Mouse (Mus musculus): ENCODE data around the gene Ssc5d.

Ssc5d gene

GRCm38 (mm10) chr7:4920496-4920895 is 5.1 kb upstream of the Ssc5d start:
- DNase-seq: no peak

DNA sequence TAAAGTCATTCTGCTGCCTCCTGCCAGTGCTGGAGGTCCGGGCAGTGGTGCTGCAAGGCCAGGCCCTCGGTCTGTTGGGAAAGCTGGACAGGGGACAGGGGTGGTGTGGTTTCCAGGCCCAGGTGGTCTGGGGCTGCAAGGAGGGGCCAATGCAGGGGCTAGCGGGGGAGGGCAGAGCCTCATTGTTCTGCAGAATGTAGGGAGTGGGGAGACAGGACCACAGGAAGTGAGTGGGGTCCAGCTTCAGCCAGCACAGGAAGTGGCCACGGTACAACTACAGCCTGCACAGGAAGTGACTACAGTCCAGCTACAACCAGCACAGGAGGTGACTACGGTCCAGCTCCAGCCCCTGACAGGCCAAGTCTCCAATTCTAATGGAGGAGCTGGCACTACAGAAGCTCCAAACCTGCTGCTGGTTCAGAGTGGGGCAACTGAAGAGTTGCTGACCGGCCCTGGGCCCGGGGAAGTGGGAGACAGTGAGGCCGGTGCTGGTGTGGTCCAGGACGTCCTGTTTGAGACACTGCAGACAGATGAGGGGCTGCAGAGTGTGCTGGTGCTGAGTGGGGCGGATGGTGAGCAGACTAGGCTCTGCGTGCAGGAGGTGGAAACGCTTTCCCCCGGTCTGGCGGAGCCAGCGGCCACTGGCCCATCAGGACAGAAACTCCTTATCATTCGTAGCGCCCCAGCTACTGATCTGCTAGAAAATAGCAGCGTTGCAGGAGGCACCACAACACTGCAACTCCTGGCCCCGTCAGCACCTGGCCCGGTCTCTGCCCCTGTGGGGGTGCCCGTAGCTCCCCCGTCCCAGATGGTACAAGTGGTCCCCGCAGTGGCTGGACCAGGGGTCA is 4.4 kb upstream of the Ssc5d start:
- DNase-seq: no peak

DNA sequence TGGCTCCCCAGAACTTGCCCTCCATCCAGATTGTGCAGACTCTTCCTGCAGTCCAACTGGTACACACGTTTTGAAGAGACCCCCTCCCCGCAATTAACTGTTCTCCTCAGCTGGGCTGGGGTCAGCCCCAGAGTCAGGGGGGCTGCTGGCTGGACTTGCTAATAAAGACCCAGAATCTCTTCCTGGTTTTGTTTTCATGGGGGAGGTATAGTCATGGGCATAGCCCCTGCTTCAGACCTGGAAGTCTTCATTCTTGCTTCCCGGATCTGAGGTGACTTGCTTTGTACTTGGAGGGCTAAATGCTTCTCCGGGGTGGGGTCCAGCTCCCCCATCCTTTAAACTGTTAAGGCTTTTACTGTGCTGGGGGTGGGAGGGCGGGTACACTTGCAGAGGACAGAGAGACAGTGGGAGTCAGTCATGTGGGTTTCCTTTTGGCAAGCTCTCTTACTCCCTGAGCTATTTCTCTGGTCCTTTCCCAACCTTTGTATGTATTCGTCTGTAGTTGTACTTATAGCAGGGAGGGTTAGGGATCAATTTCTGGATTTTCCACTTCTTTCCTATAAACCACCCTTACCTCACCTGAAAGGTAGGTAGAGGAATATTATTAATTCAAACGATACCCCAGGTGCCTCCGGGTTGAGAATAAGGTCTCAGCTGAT is 3.6 kb upstream of the Ssc5d start, which contains the start of gene Nat14:
Gene Nat14, plus strand, starts transcription at position 205 of the 659 bp plus-strand sequence.
- no peak for DNase-seq

DNA sequence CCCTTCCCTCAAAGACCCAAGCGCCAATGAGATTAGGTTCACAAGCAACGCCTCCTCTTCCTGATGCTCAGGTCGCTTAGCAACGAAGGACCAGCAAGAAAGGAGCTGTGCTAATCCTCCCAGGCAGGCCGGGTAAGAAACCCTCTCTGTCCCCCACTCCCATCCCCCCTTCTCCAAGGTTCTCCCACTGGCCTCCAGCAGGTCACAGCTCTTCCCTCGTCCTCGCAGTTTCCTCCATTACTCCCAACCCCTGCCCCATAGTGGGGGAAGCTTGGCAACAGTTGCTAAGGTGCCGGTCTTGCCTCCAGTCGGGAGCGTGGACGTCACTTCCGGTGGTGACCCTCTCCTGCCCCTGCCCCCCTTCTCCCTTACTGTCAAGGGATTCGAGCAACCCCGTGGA is 3.1 kb upstream of the Ssc5d start:
- peak; percentile 76 for DNase-seq

DNA sequence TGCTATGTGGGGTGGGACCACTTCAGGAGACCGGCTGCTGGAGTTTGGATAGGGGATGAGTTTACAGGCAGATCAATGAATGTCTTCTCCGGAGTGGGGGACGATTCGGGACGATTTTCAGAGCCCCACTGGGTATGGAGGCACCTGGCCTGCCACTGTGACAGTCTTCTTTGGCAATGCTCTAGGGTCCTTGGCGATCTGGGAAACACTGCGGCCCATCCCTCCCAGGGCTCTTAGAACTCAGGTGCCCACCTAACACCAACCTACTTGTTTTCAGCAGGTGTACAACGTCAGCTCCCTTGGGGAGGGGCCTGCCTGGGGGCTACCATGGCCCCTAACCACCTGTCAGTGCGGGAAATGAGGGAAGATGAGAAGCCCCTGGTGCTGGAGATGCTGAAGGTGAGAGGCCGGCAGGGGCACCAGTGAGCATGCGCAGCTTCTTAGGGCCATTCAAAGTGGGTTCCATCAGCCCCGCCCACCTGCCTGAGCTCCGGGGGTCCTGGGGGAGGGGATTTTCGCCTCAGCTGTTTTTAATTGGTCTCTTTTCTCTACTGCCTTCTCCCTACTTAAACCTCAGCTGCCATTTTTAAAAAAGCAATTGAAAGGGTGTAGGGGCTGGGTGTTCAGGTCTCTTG is 2.5 kb upstream of the Ssc5d start:
- peak; percentile 81 for DNase-seq

GRCm38 (mm10) chr7:4923586-4924364 is 1.8 kb upstream of the Ssc5d start:
- peak; percentile 69 for DNase-seq

- no peak for DNase-seq
Observed at GRCm38 (mm10) chr7:4924483-4924882, 1.1 kb upstream of the Ssc5d start.

- no peak for DNase-seq
Observed at GRCm38 (mm10) chr7:4924891-4925301, 689 bp upstream of the Ssc5d start.

GRCm38 (mm10) chr7:4926849-4927248 is 1.3 kb downstream of the Ssc5d start:
- no peak for DNase-seq

DNA sequence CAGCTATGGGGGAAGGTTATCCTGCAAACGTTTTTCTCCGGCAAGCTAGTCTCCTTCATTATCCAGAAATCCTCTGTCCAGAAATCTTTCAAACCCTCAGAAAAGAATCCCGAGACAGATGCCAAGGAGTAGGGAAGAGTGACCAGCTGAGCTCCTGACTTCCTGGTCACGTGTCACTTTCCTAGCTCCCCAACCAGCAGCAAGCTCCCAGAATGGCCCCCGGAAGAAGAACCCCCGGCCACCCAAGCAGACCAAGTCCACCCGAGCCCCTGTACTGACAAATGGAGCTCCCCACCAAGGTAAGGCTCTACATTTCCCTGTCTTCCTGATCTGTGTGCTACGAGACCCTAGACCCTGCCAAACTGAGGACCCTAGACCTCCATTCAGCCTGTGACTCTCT is 2.1 kb downstream of the Ssc5d start:
- DNase-seq: no peak

DNA sequence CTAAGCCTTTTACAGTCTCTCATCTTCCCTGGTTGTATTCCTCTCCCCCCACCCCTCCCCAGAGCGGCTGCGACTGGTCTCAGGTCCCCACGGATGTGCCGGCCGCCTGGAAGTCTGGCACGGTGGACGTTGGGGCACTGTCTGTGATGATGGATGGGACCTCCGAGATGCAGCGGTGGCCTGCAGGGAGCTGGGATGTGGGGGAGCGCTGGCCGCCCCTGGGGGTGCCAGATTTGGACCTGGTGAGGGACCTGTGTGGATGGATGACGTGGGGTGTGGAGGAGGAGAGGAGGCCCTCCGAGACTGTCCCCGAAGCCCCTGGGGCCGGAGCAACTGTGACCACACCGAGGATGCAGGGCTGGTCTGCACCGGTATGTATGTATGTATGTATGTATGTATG is 2.7 kb downstream of the Ssc5d start:
- DNase-seq: no peak

GRCm38 (mm10) chr7:4933103-4933502 is 7.5 kb downstream of the Ssc5d start:
- DNase-seq: no peak

DNA sequence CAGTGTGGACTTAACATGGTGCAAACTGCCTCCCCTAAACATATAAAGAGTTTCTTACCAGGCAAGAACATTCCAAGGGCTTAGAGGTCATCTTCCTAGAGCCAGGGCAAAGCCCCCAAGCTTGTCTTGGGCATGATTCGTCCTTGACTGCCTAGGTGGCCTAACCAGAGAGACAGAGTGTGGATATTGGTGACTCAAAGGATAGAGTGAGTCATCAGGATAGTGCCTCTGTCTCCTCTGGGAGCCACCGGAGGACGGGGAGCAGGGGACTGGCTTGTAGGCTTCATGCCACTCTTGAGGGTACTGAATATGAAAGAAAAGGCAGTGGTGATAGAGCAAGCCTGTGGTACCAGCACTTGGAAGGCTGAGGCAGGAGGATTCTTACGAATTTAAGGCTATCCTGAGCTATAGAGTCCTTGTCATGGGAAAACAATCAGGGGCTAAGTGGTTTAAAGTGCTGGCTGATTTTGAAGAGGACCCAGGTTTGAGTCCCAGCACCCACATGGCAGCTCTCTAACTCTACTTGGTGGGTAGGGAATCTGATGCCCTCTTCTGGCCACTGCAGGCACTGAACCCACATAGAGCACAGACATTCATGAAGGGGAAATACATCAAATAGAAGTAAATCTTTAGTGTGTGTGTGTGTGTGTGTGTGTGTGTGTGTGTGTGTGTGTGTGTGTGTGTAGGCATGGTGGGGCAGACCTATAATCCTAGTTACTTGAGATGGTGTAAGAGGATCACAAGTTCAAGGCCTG is 8.8 kb downstream of the Ssc5d start:
- no peak for DNase-seq

GRCm38 (mm10) chr7:4936832-4937231 is 11.2 kb downstream of the Ssc5d start:
- no peak for DNase-seq

DNA sequence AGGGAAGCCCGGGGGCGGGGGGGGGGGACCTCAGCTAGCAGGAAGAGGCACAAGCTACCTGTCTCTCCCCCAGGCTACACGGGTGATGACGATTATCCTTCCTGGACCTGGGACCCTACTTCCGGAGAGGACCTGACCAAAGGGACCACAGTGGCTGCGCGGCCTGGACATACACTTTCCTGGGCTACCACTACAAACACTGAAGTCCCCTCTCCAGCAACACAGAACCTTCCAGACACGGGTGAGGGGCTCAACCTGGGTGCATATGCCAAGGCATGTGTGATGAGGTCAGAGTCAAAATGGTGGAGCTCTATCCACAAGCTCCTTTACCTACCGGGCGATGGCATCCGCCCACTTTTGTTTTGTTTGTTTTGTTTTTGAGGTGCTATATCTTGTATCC is 11.8 kb downstream of the Ssc5d start:
- no peak for DNase-seq

DNA sequence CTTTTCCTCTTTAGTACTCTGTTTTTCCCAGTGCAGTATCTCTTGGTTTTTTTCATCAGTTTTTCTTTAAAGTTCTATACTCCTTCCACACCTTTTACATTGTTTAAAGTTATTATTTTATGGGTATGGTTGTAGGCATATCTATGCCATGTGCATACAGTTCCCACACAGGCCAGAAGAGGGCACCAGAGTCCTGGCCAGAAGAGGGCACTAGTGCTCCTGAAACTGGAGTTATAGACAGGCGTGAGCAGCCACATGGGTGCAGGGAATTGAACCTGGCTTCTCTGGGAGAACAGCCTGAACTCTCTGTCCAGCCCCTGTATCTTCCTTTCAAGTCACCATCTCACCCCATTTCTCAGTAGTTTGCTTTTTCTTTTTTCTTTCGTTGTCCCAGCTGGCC is 12.9 kb downstream of the Ssc5d start:
- DNase-seq: peak; percentile 61

DNA sequence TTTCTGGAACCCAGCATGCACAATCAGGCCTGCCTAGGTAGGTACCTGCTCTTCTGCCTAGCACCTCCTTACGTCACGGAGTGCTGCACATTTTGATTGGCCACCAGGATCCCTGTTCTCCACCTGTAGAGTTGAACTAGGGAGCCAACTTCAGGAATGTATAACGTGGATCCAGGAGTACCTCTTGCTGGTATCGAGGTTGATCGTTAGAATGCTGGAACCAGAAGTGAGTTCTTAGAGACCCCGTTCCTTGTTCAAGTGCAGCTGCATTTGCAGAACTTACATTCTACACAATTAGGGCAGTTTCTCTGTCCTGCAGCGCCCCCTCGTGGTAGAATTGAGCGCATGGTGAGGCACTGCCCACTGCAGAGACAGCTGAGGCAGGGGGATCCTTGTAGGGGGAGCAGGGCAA is 14.5 kb downstream of the Ssc5d start:
- DNase-seq: peak; percentile 74

GRCm38 (mm10) chr7:4942673-4943072 is 17.1 kb downstream of the Ssc5d start:
- no peak for DNase-seq

GRCm38 (mm10) chr7:4943223-4943815 is 17.7 kb downstream of the Ssc5d start:
- DNase-seq: peak; percentile 96

- no peak for DNase-seq
Observed at GRCm38 (mm10) chr7:4947855-4948254, 22.3 kb downstream of the Ssc5d start.

GRCm38 (mm10) chr7:4948386-4948785 is 22.8 kb downstream of the Ssc5d start:
- no peak for DNase-seq
